Mouse (Mus musculus): ENCODE measurements at regions not wholly inside any gene's neighbourhood (a gene's known extent, or its start where the extent isn't known, plus 50 kb on each side); places are given as distances from the start of the nearest gene placed in this dataset.
A peak's percentile ranks its signal among the peaks of the same experiment; 100 is the strongest.
"Not testable (repeated sequence)": the region's sequence is repeated elsewhere in the genome, so short reads cannot be mapped to it uniquely, and the experiment has no call there.

DNA sequence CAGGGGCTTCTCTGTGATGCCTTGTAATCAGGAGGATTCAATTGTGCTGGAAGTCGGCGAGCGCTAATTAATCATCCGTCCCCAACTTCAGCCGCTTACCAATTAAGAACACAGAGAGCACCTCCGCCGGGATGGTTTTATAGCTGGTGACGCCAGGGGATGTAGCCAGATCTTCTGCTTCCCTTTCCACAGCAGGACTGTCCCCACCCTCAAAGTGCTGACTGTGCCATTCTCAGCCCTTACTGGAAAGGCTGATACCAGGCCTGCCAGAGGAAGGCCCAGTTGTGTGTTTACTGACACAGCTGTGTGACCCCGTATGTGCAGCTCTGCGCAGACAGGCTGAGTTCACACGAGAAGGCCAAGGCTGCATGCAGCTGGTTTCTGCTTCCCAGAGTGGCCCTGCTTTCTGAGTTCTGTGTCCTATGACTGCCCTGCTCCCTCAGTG, 59.9 kb upstream of the Bend4 start:
- no peak for DNase-seq (ENCODE audit: low read depth in 1 of 2, low spot score in 2 of 2)

- not testable (repeated sequence) for DNase-seq (ENCODE audit: low read depth in 1 of 2, low spot score in 2 of 2)
These were observed 62.6 kb upstream of the Bend4 start for GRCm38 (mm10) chr5:67490709-67491108.

- DNase-seq (ENCODE audit: low read depth in 1 of 2, low spot score in 2 of 2) = no peak
These were observed 64.8 kb upstream of the Bend4 start for GRCm38 (mm10) chr5:67492893-67493302.

GRCm38 (mm10) chr5:67496710-67497109, 68.6 kb upstream of the Bend4 start:
- no peak for DNase-seq (ENCODE audit: low read depth in 1 of 2, low spot score in 2 of 2)

DNA sequence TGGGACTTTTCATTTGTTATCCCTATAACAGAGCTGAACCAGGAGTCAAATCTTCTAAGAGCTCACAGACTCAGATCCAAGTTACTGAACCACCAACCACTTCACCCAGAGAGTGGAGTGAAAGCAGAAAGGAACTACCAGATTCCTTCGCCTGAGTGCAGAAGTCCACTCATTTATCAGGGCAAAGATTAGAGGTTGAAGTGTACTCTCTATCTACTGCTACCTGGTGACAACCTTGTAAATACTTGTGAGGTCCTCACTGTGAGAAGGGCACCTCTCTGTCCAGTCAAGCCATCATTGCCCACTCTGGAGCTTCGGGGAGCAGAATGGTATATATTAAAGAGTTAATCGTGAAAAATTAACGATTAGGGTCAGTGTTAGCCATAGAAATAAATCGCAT, 87.4 kb upstream of the Shisa3 start:
- no peak for DNase-seq (ENCODE audit: low read depth in 1 of 2, low spot score in 2 of 2)

DNA sequence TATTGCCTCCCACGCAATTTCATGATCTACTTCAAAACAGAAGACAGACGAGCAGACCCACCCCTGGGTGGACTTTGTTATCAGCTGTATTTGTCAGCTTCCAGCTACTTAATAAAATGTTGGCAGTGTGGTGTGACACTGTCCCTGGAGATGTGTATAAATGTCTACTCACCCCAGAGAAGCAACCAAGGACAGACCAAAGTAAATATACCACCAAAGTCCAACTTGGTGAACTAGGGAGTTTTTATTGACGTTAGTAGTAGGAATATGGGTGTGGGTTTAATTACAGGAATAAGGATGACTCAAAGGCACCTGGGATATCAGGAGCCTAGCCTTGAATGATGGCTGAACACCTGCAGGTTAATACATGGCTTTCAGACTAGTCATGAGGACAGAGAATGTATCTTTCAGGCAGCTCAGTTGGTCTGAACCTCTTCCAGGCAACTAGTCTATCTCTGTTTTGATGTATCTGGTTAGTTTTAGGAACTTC, 86.2 kb upstream of the Shisa3 start:
- no peak for DNase-seq (ENCODE audit: low read depth in 1 of 2, low spot score in 2 of 2)

DNA sequence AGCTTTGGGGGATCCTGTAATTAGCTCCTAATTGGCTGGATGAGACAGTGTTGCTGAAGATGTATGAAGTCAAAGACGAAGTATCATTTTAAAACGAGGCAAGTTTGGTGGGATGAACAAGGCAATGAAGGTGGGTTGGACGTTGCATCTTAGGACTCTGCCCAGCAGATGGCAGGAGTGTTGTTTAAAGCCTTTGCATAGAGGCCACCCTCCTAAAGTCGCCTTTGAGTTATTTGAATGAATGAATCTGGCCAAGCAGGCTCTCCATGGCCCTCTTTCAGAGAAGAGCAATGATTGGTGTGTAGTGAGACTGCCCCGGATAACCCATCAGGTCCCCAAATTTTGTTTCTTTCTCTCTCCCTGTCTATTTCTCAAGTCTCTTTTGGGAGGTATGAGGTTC, 77.5 kb upstream of the Shisa3 start:
- no peak for DNase-seq (ENCODE audit: low read depth in 1 of 2, low spot score in 2 of 2)

GRCm38 (mm10) chr5:67530957-67531356, 76.7 kb upstream of the Shisa3 start:
- no peak for DNase-seq (ENCODE audit: low read depth in 1 of 2, low spot score in 2 of 2)

- DNase-seq (ENCODE audit: low read depth in 1 of 2, low spot score in 2 of 2) = peak; percentile 5 to 19
These were observed 75.3 kb upstream of the Shisa3 start for GRCm38 (mm10) chr5:67532351-67532750.

DNA sequence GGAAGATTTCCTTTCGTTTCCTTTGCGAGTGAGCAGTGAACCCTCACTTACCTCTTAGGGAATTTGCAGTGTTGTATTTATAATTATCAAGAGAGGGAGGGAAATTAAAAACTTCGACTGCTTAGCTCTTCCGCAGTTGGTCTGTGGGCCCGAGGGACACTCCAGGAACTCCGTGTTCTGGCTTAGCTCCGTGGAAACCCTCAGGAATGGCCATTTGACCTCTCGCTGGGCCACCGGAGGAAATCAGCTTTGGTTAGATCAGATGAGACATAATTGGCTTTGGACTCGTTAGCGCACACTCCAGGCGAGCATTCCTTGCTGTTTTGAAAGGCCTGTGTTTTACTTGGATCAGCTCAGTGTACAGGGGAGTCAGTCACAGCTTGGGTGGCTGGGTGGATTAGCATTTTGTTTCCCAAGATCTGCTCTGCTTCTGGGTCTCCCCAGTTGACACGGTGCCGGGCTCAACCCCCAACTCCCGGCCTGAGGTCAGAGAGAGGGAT, 74.9 kb upstream of the Shisa3 start:
- DNase-seq (ENCODE audit: low read depth in 1 of 2, low spot score in 2 of 2) = no peak

- DNase-seq (ENCODE audit: low read depth in 1 of 2, low spot score in 2 of 2) = no peak
These were observed 73.6 kb upstream of the Shisa3 start for GRCm38 (mm10) chr5:67534056-67534455.

GRCm38 (mm10) chr5:67537990-67538389, 69.7 kb upstream of the Shisa3 start:
- no peak for DNase-seq (ENCODE audit: low read depth in 1 of 2, low spot score in 2 of 2)

DNA sequence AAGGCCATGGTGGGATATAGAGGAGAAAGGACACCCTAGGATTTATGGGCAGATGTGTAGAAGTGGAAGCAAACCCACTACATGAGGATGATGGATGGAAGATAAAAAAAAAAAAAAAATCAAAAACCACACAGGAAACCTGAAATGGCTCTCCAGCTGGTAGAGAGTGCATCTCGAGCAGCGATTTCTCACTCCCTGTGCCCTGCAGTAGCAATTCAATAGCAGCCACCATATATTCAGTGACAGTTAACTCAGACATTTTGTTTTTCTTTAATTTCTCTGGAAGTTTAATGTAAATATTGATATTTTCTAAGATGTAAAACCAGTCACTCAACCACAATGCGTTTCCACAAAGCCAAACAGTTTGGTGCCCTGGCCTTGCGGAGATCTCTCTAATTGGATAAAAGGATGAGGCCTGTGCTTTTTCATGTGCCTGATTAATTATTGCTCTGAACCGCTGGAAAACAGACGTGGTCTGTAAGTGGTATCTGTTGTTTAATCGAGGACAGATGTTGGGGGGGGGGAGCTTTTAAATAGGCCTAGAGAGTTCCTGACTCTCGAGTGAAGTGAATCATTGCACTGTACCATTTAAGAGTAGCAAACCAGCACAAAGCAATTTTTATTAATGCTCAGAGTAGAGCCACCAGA, 68.0 kb upstream of the Shisa3 start:
- no peak for DNase-seq (ENCODE audit: low read depth in 1 of 2, low spot score in 2 of 2)

- DNase-seq (ENCODE audit: low read depth in 1 of 2, low spot score in 2 of 2) = no peak
These were observed 65.8 kb upstream of the Shisa3 start for GRCm38 (mm10) chr5:67541867-67542266.

DNA sequence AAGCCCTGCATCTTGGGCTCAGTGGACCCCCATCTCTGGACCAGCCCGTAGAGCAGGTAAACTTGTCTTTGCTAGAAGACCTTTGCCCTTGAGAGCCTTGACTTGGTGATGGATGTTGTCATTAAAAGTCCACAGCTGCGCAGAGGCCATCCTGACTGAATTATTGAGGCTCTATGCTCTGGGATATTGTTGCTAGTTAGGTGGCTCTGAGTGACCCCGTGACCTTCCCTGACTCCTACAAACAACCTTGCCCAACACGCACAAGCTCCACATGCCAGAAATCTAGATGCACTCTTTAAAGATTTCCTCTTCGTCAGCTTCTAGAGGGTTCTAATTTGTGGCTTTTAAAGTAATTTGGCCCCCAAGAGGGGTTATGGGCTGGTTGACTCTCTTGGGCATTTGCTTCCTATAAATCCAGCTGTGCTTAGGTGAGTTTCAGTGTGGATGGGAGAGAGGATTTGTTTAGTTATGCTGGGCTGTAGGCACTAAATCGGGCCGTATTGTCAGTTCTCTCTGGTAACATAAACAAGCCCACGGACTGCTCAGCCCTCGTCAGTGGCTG, 63.6 kb upstream of the Shisa3 start:
- no peak for DNase-seq (ENCODE audit: low read depth in 1 of 2, low spot score in 2 of 2)

- no peak for DNase-seq (ENCODE audit: low read depth in 1 of 2, low spot score in 2 of 2)
These were observed 57.4 kb upstream of the Shisa3 start for GRCm38 (mm10) chr5:67550257-67550656.

GRCm38 (mm10) chr5:67551668-67552390, 55.9 kb upstream of the Shisa3 start:
- DNase-seq (ENCODE audit: low read depth in 1 of 2, low spot score in 2 of 2) = no peak

DNA sequence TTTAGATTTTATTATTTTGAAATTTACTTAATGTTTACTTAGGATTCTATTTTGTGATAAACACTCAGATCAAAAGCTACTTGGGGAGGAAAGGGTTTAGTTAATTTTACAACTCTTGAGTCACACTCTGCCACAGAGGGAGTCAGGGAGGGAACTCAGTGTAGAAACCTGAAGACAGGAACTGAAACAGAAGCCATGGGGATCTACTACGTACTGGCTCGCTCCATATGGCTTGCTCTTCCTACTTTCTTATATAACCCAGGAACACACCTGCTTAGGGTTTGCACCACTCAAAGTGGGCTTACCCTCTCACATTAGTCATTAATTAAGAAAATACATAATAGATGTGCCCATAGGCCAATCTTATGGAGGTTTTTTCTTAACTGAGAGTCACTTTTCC, 54.8 kb upstream of the Shisa3 start:
- DNase-seq (ENCODE audit: low read depth in 1 of 2, low spot score in 2 of 2) = no peak

Measured in monocyte, adult 2 months (primary cell).